Mouse (Mus musculus): Measurements from ENCODE around the gene Cabp1. TPM values are rescaled to one million over a fixed set of nuclear protein-coding genes. Genes with fewer than 3 reads are reported as not detected.

Gene Cabp1
- polyA plus RNA-seq, 1 experiment from 2014 or later = 1.1 TPM

- no peaks in the 10 kb centered on the region for H3K9me3 ChIP-seq (ENCODE audit: control insufficient read depth, low read length)
- no peak overlapping the region for H3K4me2 ChIP-seq
- H3K36me3 ChIP-seq (ENCODE audit: control insufficient read depth, insufficient read depth, low read length) = peaks cover 16% of the 10 kb centered on the region
- peaks cover 3% of the 10 kb centered on the region; the same call in 1 of the 2 replicates for H3K4me1 ChIP-seq (ENCODE audit: control insufficient read depth, insufficient read depth, low read length)
- DNase-seq (ENCODE audit: low spot score, missing footprints) (no peak), ATAC-seq (ENCODE audit: low FRiP score) (no peak)
- H3K27ac ChIP-seq (ENCODE audit: low read depth, low read length) = no peak overlapping the region
- H3K4me3 ChIP-seq (ENCODE audit: low read depth, low read length) = no peak overlapping the region
- H3K9ac ChIP-seq (ENCODE audit: low read length) = no peak overlapping the region
- 92% methylated on average over 22 of the region's 22 CpGs for WGBS
- H3K27me3 ChIP-seq (ENCODE audit: control insufficient read depth, insufficient read depth, low read length) = no peaks in the 10 kb centered on the region
These were observed 66.6 kb downstream of the Cabp1 start for GRCm38 (mm10) chr5:115127421-115128179.

GRCm38 (mm10) chr5:115126578-115127312 is 67.4 kb downstream of the Cabp1 start:
- Histone ChIP-seq H3K9ac (ENCODE audit: low read length) (no peak overlapping the region), H3K4me3 (ENCODE audit: low read depth, low read length) (no peak overlapping the region), H3K27ac (ENCODE audit: low read depth, low read length) (no peak overlapping the region), H3K9me3 (ENCODE audit: control insufficient read depth, low read length) (no peaks in the 10 kb centered on the region), H3K4me2 (no peak overlapping the region), H3K27me3 (ENCODE audit: control insufficient read depth, insufficient read depth, low read length) (no peaks in the 10 kb centered on the region), H3K36me3 (ENCODE audit: control insufficient read depth, insufficient read depth, low read length) (peaks cover 16% of the 10 kb centered on the region), H3K4me1 (ENCODE audit: control insufficient read depth, insufficient read depth, low read length) (peaks cover 3% of the 10 kb centered on the region; the same call in 1 of the 2 replicates)
- no peak for DNase-seq (ENCODE audit: low spot score, missing footprints)
- WGBS = 92% methylated on average over 27 of the region's 28 CpGs
- ATAC-seq (ENCODE audit: low FRiP score) = no peak

- Histone ChIP-seq H3K4me1 (ENCODE audit: control insufficient read depth, insufficient read depth, low read length) (peaks cover 3% of the 10 kb centered on the region; the same call in 1 of the 2 replicates), H3K9ac (ENCODE audit: low read length) (no peak overlapping the region), H3K4me3 (ENCODE audit: low read depth, low read length) (no peak overlapping the region), H3K36me3 (ENCODE audit: control insufficient read depth, insufficient read depth, low read length) (peaks cover 16% of the 10 kb centered on the region), H3K27me3 (ENCODE audit: control insufficient read depth, insufficient read depth, low read length) (no peaks in the 10 kb centered on the region), H3K9me3 (ENCODE audit: control insufficient read depth, low read length) (no peaks in the 10 kb centered on the region), H3K27ac (ENCODE audit: low read depth, low read length) (peak overlapping the region; percentile 44; the same call in 1 of the 2 replicates), H3K4me2 (no peak overlapping the region)
- peak; percentile 67; the same call in 1 of the 2 replicates for ATAC-seq (ENCODE audit: low FRiP score)
- WGBS = 32% methylated on average over 24 of the region's 24 CpGs
- peak; percentile 97 for DNase-seq (ENCODE audit: low spot score, missing footprints)
These were observed 68.8 kb downstream of the Cabp1 start for GRCm38 (mm10) chr5:115125211-115125871.

DNA sequence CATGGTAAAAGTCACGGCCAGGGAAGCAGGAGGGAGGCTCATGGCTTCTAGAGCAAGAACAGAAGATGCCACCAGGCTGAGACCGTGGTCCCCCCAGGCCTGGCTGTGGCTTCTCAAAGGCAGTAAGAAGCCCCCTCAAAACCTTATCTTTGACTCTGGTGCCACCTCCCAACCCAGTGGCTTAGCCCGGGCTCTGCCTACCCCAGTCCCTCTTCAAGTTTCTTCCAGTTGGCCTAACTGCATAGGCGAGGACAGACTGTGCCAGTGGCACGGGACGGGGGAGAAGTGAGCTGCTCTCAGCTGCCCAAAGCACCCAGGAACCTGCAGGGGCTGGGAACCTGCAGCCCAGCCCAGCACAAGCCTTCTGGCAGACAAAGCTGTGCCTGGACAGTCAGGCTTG is 69.5 kb downstream of the Cabp1 start:
- H3K9ac ChIP-seq (ENCODE audit: low read length) = no peak overlapping the region
- H3K4me2 ChIP-seq = no peak overlapping the region
- ATAC-seq (ENCODE audit: low FRiP score) (no peak), DNase-seq (ENCODE audit: low spot score, missing footprints) (no peak)
- no peaks in the 10 kb centered on the region for H3K27me3 ChIP-seq (ENCODE audit: control insufficient read depth, insufficient read depth, low read length)
- 96% methylated on average over 6 of the region's 6 CpGs for WGBS
- peaks cover 3% of the 10 kb centered on the region; the same call in 1 of the 2 replicates for H3K4me1 ChIP-seq (ENCODE audit: control insufficient read depth, insufficient read depth, low read length)
- H3K27ac ChIP-seq (ENCODE audit: low read depth, low read length) = no peak overlapping the region
- peaks cover 14% of the 10 kb centered on the region for H3K36me3 ChIP-seq (ENCODE audit: control insufficient read depth, insufficient read depth, low read length)
- H3K9me3 ChIP-seq (ENCODE audit: control insufficient read depth, low read length) = no peaks in the 10 kb centered on the region
- H3K4me3 ChIP-seq (ENCODE audit: low read depth, low read length) = no peak overlapping the region

DNA sequence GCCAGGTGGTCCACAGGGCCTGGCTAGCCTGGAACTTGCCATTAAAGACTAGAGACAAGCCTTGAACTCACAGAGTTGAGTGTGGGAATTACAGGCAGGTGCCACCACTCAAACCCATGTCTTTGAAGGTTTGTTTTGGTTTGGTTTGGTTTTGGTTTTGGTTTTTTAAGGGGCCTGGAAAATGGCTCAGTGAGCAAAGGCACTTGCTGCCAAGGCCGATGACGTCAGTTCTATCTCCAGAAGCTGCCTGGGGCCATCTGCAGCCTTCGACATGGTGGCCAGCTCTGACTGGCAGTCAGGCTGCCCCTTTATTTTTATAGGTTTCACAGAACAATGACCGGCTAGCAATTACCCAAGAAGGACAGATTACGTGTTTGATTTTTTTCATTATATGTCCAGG is 73.2 kb downstream of the Cabp1 start:
- H3K9ac ChIP-seq (ENCODE audit: low read length) = no peak overlapping the region
- WGBS = 89% methylated on average over 5 of the region's 5 CpGs
- H3K27me3 ChIP-seq (ENCODE audit: control insufficient read depth, insufficient read depth, low read length) = no peaks in the 10 kb centered on the region
- ATAC-seq (ENCODE audit: low FRiP score) = no peak
- no peak for DNase-seq (ENCODE audit: low spot score, missing footprints)
- H3K4me2 ChIP-seq = no peak overlapping the region
- peaks cover 8% of the 10 kb centered on the region for H3K36me3 ChIP-seq (ENCODE audit: control insufficient read depth, insufficient read depth, low read length)
- H3K4me3 ChIP-seq (ENCODE audit: low read depth, low read length) = no peak overlapping the region
- H3K4me1 ChIP-seq (ENCODE audit: control insufficient read depth, insufficient read depth, low read length) = peaks cover 5% of the 10 kb centered on the region; the same call in 1 of the 2 replicates
- no peak overlapping the region for H3K27ac ChIP-seq (ENCODE audit: low read depth, low read length)
- no peaks in the 10 kb centered on the region for H3K9me3 ChIP-seq (ENCODE audit: control insufficient read depth, low read length)

DNA sequence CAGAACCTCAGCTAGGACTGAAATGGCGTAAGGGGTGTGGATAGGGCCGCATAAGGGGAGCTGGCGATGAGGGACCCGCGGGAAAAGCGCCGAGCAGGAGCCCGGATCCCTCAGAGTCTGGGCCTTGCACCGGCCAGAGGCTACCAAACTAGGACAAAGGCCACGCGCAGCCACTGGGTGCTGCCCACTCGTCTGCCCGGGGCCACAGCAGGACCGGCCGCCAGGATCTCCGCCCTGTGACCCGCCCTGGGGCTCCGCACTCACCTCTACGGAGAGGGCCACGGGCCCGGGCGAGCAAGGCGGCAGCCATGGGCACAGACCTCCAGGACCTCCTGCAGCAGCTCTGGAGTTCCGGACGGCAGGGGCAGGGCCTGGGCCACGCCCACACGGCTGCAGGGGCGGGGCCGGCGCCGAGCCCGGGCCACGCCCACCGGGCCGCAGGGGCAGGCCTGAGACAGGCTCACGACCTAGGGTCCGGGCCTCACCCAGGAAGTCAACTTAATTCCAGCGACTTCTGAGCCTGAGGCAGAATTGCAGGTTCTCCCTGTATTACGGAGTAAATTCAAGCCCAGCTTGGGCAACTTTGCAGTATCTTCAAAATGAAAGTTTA is 75.1 kb downstream of the Cabp1 start, which contains the start of gene Acads:
TSS of gene Acads (minus strand) at position 386 of the 610 bp plus-strand sequence.
- H3K27ac ChIP-seq (ENCODE audit: low read depth, low read length) = no peak within 1 kb of the TSS; the same call in 1 of the 2 replicates
- peak within 1 kb of the TSS; percentile 71 for H3K4me2 ChIP-seq
- ATAC-seq (ENCODE audit: low FRiP score) (peak; percentile 95), DNase-seq (ENCODE audit: low spot score, missing footprints) (peak; percentile 99)
- peak within 1 kb of the TSS; percentile 76 for H3K9ac ChIP-seq (ENCODE audit: low read length)
- peaks cover 3% of the 10 kb centered on the region for H3K36me3 ChIP-seq (ENCODE audit: control insufficient read depth, insufficient read depth, low read length)
- no peaks in the 10 kb centered on the region for H3K9me3 ChIP-seq (ENCODE audit: control insufficient read depth, low read length)
- peak within 1 kb of the TSS; percentile 69 for H3K4me3 ChIP-seq (ENCODE audit: low read depth, low read length)
- WGBS = under 1% methylated on average over 39 of the region's 39 CpGs
- peaks cover 2% of the 10 kb centered on the region; the same call in 1 of the 2 replicates for H3K4me1 ChIP-seq (ENCODE audit: control insufficient read depth, insufficient read depth, low read length)
- no peaks in the 10 kb centered on the region for H3K27me3 ChIP-seq (ENCODE audit: control insufficient read depth, insufficient read depth, low read length)

Other genes starting within 250 kb of the Cabp1 start
- not detected in 2 replicates for gene Hnf1a, start 223.3 kb downstream of the Cabp1 start, polyA plus RNA-seq (2014; fragmentation: Nextera tagmentation; extraction: Ambion mirVana)
- gene Sppl3, start 183.2 kb downstream of the Cabp1 start, polyA plus RNA-seq (2014; fragmentation: Nextera tagmentation; extraction: Ambion mirVana) = 21.7 and 23.6 TPM in 2 replicates
- gene Gm10401, start 96.1 kb downstream of the Cabp1 start, polyA plus RNA-seq (2014; fragmentation: Nextera tagmentation; extraction: Ambion mirVana) = 23.2 and 26.6 TPM in 2 replicates
- gene Acads, start 75.0 kb downstream of the Cabp1 start, polyA plus RNA-seq (2014; fragmentation: Nextera tagmentation; extraction: Ambion mirVana) = 21.6 and 23.5 TPM in 2 replicates
- gene Unc119b, start 59.4 kb downstream of the Cabp1 start, polyA plus RNA-seq (2014; fragmentation: Nextera tagmentation; extraction: Ambion mirVana) = 55.1 and 64.6 TPM in 2 replicates
- gene Mlec, start 36.2 kb downstream of the Cabp1 start, polyA plus RNA-seq (2014; fragmentation: Nextera tagmentation; extraction: Ambion mirVana) = 30.0 and 37.3 TPM in 2 replicates
- gene Pop5, start 41.5 kb upstream of the Cabp1 start, polyA plus RNA-seq (2014; fragmentation: Nextera tagmentation; extraction: Ambion mirVana) = 91.0 and 98.7 TPM in 2 replicates
- gene Rnf10, start 78.5 kb upstream of the Cabp1 start, polyA plus RNA-seq (2014; fragmentation: Nextera tagmentation; extraction: Ambion mirVana) = 84.6 and 85.0 TPM in 2 replicates
- 58.6 and 59.1 TPM in 2 replicates for gene Coq5, start 85.3 kb upstream of the Cabp1 start, polyA plus RNA-seq (2014; fragmentation: Nextera tagmentation; extraction: Ambion mirVana)
- 1,577 and 1,606 TPM in 2 replicates for gene Dynll1, start 106.6 kb upstream of the Cabp1 start, polyA plus RNA-seq (2014; fragmentation: Nextera tagmentation; extraction: Ambion mirVana)
- gene Srsf9, start 132.8 kb upstream of the Cabp1 start, polyA plus RNA-seq (2014; fragmentation: Nextera tagmentation; extraction: Ambion mirVana) = 362 and 376 TPM in 2 replicates
- 43.5 and 46.8 TPM in 2 replicates for gene Gatc, start 146.8 kb upstream of the Cabp1 start, polyA plus RNA-seq (2014; fragmentation: Nextera tagmentation; extraction: Ambion mirVana)
- gene Triap1, start 146.8 kb upstream of the Cabp1 start, polyA plus RNA-seq (2014; fragmentation: Nextera tagmentation; extraction: Ambion mirVana) = 57.7 and 64.7 TPM in 2 replicates
- 745 and 840 TPM in 2 replicates for gene Cox6a1, start 154.6 kb upstream of the Cabp1 start, polyA plus RNA-seq (2014; fragmentation: Nextera tagmentation; extraction: Ambion mirVana)
- gene Msi1, start 235.2 kb upstream of the Cabp1 start, polyA plus RNA-seq (2014; fragmentation: Nextera tagmentation; extraction: Ambion mirVana) = 199 and 227 TPM in 2 replicates

All from midbrain, embryonic 11.5 days (tissue).